Mouse (Mus musculus): Measurements from ENCODE around the gene Dcaf17. TPM values are rescaled to one million over a fixed set of nuclear protein-coding genes. Genes with fewer than 3 reads are reported as not detected.

The Dcaf17 gene
- total RNA-seq, 4 experiments from 2014 or later: 3.5 to 5.3 (median 4.3) TPM

GRCm38 (mm10) chr2:71054716-71055115, 412 bp upstream of the Dcaf17 start:
- no peak for DNase-seq (ENCODE audit: low spot score)

DNA sequence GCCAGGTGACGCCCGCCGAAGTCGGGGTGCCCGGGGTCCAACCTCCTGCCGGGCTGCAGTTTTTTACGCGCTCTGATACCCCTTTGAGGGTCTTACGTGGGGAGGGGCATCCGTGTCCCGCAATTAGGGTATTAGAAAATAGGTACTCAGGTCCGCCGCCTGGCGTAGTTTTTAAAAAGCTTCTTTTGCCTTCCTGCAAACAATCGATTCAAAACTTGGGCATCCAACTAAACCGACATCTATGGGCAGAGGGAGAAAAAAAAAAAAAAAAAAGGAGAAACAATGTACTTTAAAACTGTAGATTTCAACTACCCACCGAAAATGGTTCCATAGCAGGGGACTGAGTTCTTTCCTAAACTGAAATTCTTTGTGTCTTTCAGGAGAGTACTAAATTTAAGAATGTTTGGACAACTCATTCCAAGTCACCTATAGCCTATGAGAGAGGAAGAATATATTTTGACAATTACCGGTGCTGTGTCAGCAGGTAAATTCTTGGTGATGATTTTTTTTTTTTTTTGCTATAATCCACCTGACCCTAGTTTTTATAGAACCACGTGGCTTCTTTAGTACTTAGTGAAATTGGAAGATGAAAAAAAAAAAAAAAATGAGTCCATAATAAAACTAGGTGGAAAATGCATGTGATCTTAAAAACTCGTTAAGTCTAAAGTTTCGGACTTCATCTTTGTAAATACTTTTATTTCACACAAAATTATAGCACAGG, 1.1 kb downstream of the Dcaf17 start:
- DNase-seq (ENCODE audit: low spot score): no peak

GRCm38 (mm10) chr2:71071601-71072000, 16.5 kb downstream of the Dcaf17 start:
- no peak for DNase-seq (ENCODE audit: low spot score)

DNA sequence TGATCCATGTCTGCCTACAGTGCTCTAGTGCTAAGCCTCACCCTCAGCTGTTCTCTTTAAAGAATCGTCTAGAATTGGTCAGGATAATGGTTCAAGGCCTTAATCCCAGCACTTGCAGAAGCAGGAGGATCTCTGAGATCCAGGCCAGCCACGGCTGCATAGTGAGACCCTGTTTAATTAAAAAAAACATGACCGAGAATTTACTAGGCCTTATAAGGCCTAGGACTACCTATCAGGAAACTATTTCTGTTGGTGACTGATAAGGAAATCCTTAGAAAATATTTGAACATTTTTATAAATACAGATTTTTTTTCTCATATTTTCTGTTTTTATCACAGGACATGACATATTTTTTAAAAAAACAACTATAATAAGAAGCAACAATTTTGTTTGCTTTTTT, 18.2 kb downstream of the Dcaf17 start:
- DNase-seq (ENCODE audit: low spot score): no peak

DNA sequence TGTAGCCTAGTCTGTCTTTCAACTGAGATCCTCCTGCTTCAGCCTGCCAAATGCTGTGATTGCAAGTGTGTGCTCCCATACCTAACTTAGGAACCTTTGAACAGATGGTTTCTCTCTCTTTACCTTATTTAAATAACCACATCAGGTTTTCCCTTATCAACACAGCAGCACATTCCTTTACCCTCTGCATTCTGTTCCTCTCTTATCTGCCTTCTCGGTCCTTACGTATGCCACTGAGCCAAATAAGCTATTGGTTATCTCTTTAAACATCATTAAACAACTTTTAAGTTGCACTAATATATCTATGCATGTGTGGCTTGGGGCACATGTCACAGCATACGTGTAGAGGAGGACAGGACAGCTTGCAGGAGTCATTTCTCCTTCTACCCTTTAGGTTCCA, 18.7 kb downstream of the Dcaf17 start:
- no peak for DNase-seq (ENCODE audit: low spot score)

- no peak for DNase-seq (ENCODE audit: low spot score)
Measured at GRCm38 (mm10) chr2:71082416-71082815, 27.3 kb downstream of the Dcaf17 start.

DNA sequence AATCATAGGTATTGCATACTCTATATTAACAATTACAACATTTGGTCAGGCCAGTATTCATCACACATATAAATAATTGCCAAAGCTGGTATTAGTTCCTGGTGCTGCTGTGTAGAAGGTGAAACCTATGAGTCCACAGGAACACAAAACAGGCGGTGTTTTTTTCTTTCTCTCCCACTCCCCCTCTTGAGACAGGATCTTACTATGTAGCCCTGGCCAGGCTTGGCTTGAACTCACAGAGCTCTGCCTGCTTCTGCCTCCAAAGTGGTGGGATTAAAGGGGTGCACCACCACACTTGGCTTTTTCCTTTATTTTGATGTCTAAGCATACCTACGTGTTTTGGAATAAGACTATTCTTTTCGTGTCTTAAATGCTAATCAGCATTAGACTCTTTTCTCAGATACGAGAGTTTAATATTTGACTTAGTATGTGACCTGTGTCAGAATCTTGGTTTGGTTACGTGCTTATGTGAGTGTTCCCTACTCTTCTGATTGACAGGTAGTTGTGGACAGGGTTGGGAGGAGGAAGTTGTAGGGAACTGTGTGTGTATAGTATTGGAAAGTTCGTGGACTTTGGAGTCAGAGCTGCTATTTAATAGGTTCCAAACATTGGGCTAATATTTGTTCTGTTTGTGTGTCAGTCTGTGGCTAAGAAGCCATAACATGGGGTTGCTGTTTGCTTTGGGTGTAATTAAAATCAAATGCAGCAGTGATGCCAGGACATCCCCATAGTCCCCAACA, 28.5 kb downstream of the Dcaf17 start:
- no peak for DNase-seq (ENCODE audit: low spot score)

DNA sequence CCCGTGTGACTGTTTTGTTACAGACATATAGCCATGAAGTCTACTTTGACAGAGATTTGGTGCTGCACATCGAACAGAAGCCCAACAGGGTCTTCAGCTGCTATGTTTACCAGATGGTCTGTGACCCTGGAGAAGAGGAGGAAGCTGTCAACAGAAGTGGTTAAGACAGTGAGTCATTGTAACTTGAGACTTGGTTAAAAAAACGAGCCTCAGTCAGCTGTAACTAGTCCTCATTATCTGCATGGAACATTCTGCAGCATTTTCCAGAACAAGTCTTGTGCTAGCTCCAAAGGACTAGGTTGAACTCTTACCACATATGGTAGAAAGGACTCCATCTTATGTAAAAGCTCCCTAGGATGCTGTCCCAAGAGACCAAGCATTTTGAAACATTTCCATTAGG, 34.6 kb downstream of the Dcaf17 start:
- no peak for DNase-seq (ENCODE audit: low spot score)

- DNase-seq (ENCODE audit: low spot score): no peak
Measured at GRCm38 (mm10) chr2:71090660-71091445, 35.7 kb downstream of the Dcaf17 start.

- peak; percentile 14 for DNase-seq (ENCODE audit: low spot score)
Measured at GRCm38 (mm10) chr2:71096170-71096569, 41.0 kb downstream of the Dcaf17 start.

DNA sequence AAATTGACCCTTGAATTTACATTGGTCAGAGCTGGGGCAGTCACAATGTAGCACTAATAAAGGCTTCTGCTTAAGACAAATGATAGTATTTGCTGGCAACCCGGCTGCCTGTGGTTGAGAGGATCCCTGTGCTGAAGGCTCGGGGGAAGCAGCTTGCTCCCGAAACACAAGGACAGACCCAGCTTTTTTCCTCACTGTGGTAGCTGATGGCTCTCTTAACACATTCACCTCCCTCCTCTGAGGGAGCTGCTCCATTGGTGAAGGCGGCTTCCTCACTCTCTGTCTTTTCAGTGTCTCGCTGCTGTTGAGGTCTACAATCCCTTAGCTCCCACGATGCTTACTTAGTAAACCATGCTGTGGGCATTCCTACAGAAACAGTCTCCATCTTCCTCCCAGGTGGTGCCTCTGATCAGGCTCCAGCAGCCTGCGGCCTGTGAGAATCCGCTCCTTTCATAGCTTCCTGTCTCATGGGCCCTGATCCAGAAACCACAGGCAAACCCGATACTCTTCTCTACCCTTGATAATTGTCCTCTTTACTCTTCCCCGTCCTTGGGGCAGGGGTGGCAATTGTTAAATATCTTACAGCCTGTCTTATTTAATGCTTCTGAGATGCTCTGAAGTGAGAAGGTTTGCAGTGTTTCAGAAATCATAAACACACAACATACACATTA, 47.6 kb downstream of the Dcaf17 start:
- no peak for DNase-seq (ENCODE audit: low spot score)

DNA sequence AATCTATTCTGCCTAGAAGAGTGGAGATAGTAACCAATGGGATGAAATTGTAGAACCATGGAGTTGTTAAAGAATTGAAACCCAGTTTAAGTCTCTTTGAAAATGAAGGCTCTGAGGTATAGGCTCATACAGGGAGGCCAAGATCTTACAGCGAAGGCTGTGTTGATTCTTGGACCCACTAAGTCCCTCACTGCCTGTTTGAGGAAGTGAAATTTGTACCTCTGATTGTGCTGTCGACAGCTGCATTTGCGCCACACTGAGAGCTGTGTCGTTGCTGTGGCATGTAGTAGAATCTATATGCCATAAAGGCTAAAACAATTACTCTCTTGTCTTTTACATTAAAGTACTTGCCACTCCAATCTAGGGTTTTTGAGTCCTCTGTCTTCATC, 48.2 kb downstream of the Dcaf17 start:
- no peak for DNase-seq (ENCODE audit: low spot score)

- DNase-seq (ENCODE audit: low spot score): no peak
Measured at GRCm38 (mm10) chr2:71104696-71105095, 49.6 kb downstream of the Dcaf17 start.

DNA sequence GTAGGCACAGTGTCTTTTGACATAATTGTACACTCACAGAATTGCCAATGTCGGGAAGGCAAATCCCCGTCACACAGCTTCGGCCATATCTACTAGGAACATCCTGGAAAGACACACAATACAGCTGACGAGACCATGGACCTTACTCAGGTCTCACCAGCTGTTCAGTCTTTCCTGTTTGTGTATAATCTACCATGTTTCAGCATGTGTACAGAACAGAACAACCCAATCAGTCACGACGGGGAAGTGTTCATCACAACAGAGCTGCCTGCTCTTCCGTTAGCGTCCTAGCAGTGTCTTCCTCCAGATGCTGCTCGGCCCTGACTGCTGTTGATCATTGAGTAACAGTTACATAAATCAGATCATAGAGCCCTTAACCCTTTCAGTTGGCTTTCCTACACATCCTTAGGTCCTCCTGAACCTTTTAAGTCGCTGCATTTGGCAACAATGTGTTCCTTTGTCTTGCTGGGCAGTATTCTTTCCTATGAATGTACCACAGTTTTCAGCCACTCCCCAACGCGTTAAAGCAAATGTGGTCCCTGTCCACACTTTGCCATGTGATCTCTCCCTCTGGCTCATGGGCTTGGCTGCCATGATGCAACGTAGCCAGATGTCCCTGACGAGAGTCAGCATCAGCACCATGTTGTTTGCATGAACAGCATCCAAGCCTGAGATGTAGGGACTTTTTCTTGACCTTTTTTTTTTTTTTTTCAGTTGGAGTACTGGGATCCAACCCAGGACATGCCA, 50.5 kb downstream of the Dcaf17 start:
- no peak for DNase-seq (ENCODE audit: low spot score)

DNA sequence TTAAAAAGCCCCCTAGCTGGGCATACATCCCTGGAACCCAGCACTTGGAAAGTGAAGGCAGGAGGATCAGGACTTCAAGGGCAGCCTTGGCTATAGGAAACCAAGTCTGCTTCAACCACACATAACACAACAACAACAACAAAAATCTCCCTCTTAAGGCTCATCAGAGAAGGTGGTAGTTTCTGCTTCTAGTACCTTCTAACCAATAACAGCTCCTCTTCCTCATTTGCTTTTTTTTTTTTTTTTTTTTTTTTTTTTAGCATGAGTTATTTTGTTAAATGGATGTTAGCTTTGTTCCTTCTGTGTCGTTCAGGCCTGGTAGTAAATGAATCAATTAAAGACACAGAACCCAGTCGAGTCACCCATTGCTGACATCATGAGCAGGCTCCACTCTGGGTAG, 52.1 kb downstream of the Dcaf17 start:
- no peak for DNase-seq (ENCODE audit: low spot score)

DNA sequence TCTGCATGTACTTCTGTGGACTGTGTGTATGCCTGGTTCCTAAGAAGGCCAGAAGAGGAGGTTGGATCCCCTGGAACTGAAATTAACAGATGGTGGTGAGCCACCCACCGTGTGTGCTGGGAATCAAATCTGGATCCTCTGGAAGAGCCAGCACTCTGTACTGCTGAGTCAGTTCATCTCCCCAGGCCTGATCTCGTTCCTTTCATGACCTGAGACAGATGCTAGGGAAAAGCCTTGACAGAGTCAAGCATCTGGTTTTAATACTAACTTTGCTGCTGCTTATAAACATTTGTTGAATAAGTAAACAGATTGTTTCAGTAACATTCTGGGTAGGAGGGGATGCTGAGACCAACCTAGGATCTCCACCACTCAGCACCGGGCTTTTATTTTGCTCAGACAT, 53.4 kb downstream of the Dcaf17 start:
- no peak for DNase-seq (ENCODE audit: low spot score)

- DNase-seq (ENCODE audit: low spot score): no peak
Measured at GRCm38 (mm10) chr2:71113489-71114171, 58.5 kb downstream of the Dcaf17 start.

- DNase-seq (ENCODE audit: low spot score): no peak
Measured at GRCm38 (mm10) chr2:71116151-71116550, 61.0 kb downstream of the Dcaf17 start.

DNA sequence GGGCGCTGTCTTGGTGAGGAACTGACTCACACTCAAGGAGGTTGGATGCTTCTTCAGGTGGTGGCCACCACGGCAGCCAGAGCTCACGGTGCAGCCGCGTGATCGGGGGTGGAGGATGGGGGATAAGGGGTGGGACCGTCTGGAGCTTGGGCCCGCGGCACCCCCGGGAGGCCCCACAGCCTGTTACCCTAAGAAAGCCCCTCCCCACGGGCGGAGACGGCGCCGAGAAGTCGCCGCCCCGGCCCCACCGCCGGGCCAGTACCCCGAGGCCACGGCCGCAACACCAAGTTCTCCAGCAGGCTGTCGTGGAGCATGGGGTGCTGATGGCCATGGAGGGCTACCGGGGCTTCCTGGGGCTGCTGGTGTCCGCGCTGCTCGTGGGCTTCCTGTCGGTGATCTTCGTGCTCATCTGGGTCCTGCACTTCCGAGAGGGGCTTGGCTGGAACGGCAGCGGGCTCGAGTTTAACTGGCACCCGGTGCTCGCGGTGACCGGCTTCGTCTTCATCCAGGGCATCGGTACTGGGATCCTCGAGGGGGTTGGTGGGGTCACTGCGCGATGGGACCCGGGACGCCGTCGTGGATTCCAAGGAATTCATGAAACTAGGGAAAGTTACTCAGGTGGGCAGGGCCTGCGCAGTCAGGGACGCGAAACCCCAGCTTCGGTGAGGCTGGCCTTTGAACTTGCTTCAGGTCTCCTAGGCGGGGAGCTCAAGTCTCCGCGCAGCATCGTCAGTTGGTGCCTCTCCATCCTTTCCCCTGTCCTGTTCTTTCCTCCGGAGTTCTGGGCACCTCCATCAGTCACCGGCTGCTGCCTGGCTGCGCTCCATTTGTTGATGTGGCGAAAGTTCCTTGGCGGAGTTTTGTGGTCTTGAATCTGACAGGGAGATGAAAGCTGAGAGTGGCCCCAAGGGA, 62.9 kb downstream of the Dcaf17 start, which contains the start of gene Cybrd1:
Cybrd1 (plus strand) TSS at position 127 of the 912 bp plus-strand sequence.
- DNase-seq (ENCODE audit: low spot score): peak; percentile 29
